Mouse (Mus musculus) lung, postnatal 0 days (tissue): Measurements from ENCODE around the gene Cav2.

Source experiments
- CTCF ChIP-seq: IDR thresholded peaks from 2 replicates; pipeline ENCODE4 v1.5.1; 2016; ENCODE audit warnings: antibody characterized with exemption, mild to moderate bottlenecking
- EP300 ChIP-seq: IDR thresholded peaks from 2 replicates; pipeline ENCODE4 v1.6.1; 2016; ENCODE audit warnings: antibody characterized with exemption, mild to moderate bottlenecking, control low read depth

DNA sequence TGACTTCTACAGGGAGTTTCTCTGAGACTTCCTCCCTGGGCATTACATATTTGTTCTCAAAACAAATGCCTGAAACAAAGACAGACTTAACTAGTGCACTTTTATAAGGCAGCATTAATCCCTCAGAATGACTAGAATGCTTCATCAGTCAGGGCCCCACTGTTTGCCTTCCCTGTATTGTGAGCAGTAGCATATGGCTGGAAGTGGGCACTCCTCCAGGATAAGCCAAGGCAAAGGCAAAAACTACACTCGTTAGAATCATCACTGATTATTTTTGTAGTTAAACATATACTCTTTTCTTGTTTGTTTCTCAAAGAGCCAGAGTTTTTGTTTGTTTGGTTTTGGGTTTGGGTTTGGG lies 36.2 kb downstream of the Cav2 start:
- TF ChIP-seq EP300 (no peak), CTCF (no peak)
